Mouse (Mus musculus) CH12.LX (cell line): ENCODE measurements around the gene Dnaja3. TPM values are rescaled to one million over a fixed set of nuclear protein-coding genes. Genes with fewer than 3 reads are reported as not detected.

Experiments
- DNase-seq: peaks from one replicate; pipeline ENCODE4 v3.0.0-alpha.2; 2013; ENCODE audit errors: extremely low read depth
- H3K27ac ChIP-seq: 2 replicates; pipeline ENCODE4 v1.5.1; 2012; ENCODE audit warnings: low read depth, mild to moderate bottlenecking, control low read depth, moderate library complexity; ENCODE audit not compliant: insufficient read depth
- H3K27me3 ChIP-seq: replicated peaks from 2 replicates; pipeline ENCODE3; 2012; ENCODE audit warnings: inconsistent platforms
- H3K36me3 ChIP-seq, 2 experiments: replicated peaks in 1 of 2; 2 replicates each; pipeline versions ENCODE3 to v1.6.1; 2012; ENCODE audit warnings: inconsistent platforms in 1 of 2, low read length in 1 of 2, mild to moderate bottlenecking in 1 of 2, mixed read lengths in 1 of 2, moderate library complexity in 1 of 2; ENCODE audit not compliant: control insufficient read depth in 1 of 2, insufficient read depth in 1 of 2
- H3K4me1 ChIP-seq, 2 experiments: 2 replicates each; pipeline ENCODE4 v1.6.1; 2012; ENCODE audit warnings: inconsistent platforms in 1 of 2, moderate library complexity in 1 of 2; ENCODE audit not compliant: insufficient read depth in 2 of 2, control insufficient read depth in 1 of 2
- H3K4me2 ChIP-seq: 2 replicates; pipeline ENCODE4 v1.6.1; 2012; ENCODE audit warnings: low read depth, mild to moderate bottlenecking, control low read depth; ENCODE audit not compliant: poor library complexity, insufficient read depth, severe bottlenecking
- H3K4me3 ChIP-seq, 3 experiments: fragments of 150-350 bp in 1 of 3; sonication (generic) in 1 of 3; replicated peaks in 1 of 3; 2 replicates each; pipeline versions ENCODE3 to v1.5.1; 2011 to 2012; ENCODE audit warnings: low read depth in 2 of 3, low read length in 2 of 3, mild to moderate bottlenecking in 2 of 3, moderate library complexity in 2 of 3, control low read depth in 1 of 3, improper control_type of control experiment in 1 of 3, inconsistent platforms in 1 of 3, mixed read lengths in 1 of 3; ENCODE audit not compliant: poor library complexity in 1 of 3
- H3K79me2 ChIP-seq: replicated peaks from 2 replicates; pipeline ENCODE4 v1.6.1; 2012; ENCODE audit warnings: mild to moderate bottlenecking, moderate library complexity; ENCODE audit not compliant: control insufficient read depth, poor library complexity, insufficient read depth, severe bottlenecking; ENCODE audit errors: extremely low read depth
- H3K9ac ChIP-seq: 2 replicates; pipeline ENCODE4 v1.6.1; 2012; ENCODE audit warnings: low read depth, mild to moderate bottlenecking, control low read depth, moderate library complexity; ENCODE audit not compliant: insufficient read depth
- H3K9me3 ChIP-seq: replicated peaks from 2 replicates; pipeline ENCODE3; 2012; ENCODE audit warnings: low read length, inconsistent platforms, mixed read lengths
- BHLHE40 ChIP-seq: IDR thresholded peaks from 2 replicates; pipeline ENCODE4 v1.6.1; 2011; ENCODE audit warnings: mild to moderate bottlenecking, low read depth, low read length, improper control_type of control experiment
- CHD2 ChIP-seq: IDR thresholded peaks from 2 replicates; pipeline ENCODE4 v1.6.1; 2011; ENCODE audit warnings: low read length, improper control_type of control experiment
- CTCF ChIP-seq, 2 experiments: IDR thresholded peaks in 1 of 2; conservative IDR thresholded peaks in 1 of 2; 2 replicates each; pipeline ENCODE4 v1.5.1; 2011 to 2012; ENCODE audit warnings: low read depth in 2 of 2, low read length in 2 of 2, improper control_type of control experiment in 1 of 2, inconsistent platforms in 1 of 2, mild to moderate bottlenecking in 1 of 2, moderate library complexity in 1 of 2
- E2F4 ChIP-seq: IDR thresholded peaks from 2 replicates; pipeline ENCODE4 v1.6.1; 2011; ENCODE audit warnings: low read depth, low read length, improper control_type of control experiment; ENCODE audit not compliant: insufficient replicate concordance
- ELF1 ChIP-seq: IDR thresholded peaks from 2 replicates; pipeline ENCODE4 v1.6.1; 2014; ENCODE audit warnings: low read depth, mild to moderate bottlenecking, inconsistent platforms, low read length, improper control_type of control experiment
- EP300 ChIP-seq: IDR thresholded peaks from 2 replicates; pipeline ENCODE4 v1.6.1; 2011; ENCODE audit warnings: low read length, improper control_type of control experiment
- HCFC1 ChIP-seq: IDR thresholded peaks from 2 replicates; pipeline ENCODE4 v1.6.1; 2012; ENCODE audit warnings: low read depth, mild to moderate bottlenecking, inconsistent platforms, low read length, improper control_type of control experiment
- JUN ChIP-seq: IDR thresholded peaks from 2 replicates; pipeline ENCODE4 v1.6.1; 2011; ENCODE audit warnings: low read depth, mild to moderate bottlenecking, low read length, improper control_type of control experiment, moderate library complexity; ENCODE audit not compliant: insufficient read depth
- JUND ChIP-seq: conservative IDR thresholded peaks from 2 replicates; pipeline ENCODE4 v1.6.1; 2011; ENCODE audit warnings: low read depth, low read length, improper control_type of control experiment
- KAT2A ChIP-seq: IDR thresholded peaks from 2 replicates; pipeline ENCODE4 v1.6.1; 2012; ENCODE audit warnings: low read length, improper control_type of control experiment, inconsistent platforms; ENCODE audit not compliant: insufficient replicate concordance
- MAFK ChIP-seq: IDR thresholded peaks from 2 replicates; pipeline ENCODE4 v1.6.1; 2011; ENCODE audit warnings: low read length, improper control_type of control experiment; ENCODE audit not compliant: insufficient replicate concordance
- MAX ChIP-seq: IDR thresholded peaks from 2 replicates; pipeline ENCODE4 v1.6.1; 2011; ENCODE audit warnings: low read length, improper control_type of control experiment
- MAZ ChIP-seq: IDR thresholded peaks from 2 replicates; pipeline ENCODE4 v1.6.1; 2012; ENCODE audit warnings: low read depth, mild to moderate bottlenecking, inconsistent platforms, low read length, improper control_type of control experiment, moderate library complexity
- MEF2A ChIP-seq: IDR thresholded peaks from 2 replicates; pipeline ENCODE4 v1.6.1; 2014; ENCODE audit warnings: low read depth, mild to moderate bottlenecking, inconsistent platforms, low read length, improper control_type of control experiment, borderline replicate concordance
- MYC ChIP-seq: IDR thresholded peaks from 2 replicates; pipeline ENCODE4 v1.6.1; 2011; ENCODE audit warnings: low read depth, mild to moderate bottlenecking, improper control_type of control experiment, low read length
- NELFE ChIP-seq: IDR thresholded peaks from 2 replicates; pipeline ENCODE4 v1.6.1; 2011; ENCODE audit warnings: low read depth, low read length, improper control_type of control experiment
- NRF1 ChIP-seq: IDR thresholded peaks from 2 replicates; pipeline ENCODE4 v1.6.1; 2014; ENCODE audit warnings: low read depth, mild to moderate bottlenecking, inconsistent platforms, low read length, improper control_type of control experiment, moderate library complexity
- PAX5 ChIP-seq: IDR thresholded peaks from 2 replicates; pipeline ENCODE4 v1.6.1; 2012; ENCODE audit warnings: low read length, inconsistent platforms, mixed read lengths
- POLR2A ChIP-seq: IDR thresholded peaks from 2 replicates; pipeline ENCODE4 v1.6.1; 2011; ENCODE audit warnings: low read depth, mild to moderate bottlenecking, improper control_type of control experiment, low read length
- RAD21 ChIP-seq: IDR thresholded peaks from 2 replicates; pipeline ENCODE4 v1.6.1; 2011; ENCODE audit warnings: low read depth, mild to moderate bottlenecking, low read length, improper control_type of control experiment, moderate library complexity
- RCOR1 ChIP-seq: conservative IDR thresholded peaks from 2 replicates; pipeline ENCODE4 v1.6.1; 2012; ENCODE audit warnings: low read depth, mild to moderate bottlenecking, inconsistent platforms, low read length, improper control_type of control experiment
- SMC3 ChIP-seq: IDR thresholded peaks from 2 replicates; pipeline ENCODE4 v1.6.1; 2011; ENCODE audit warnings: low read depth, low read length, improper control_type of control experiment
- TBP ChIP-seq: conservative IDR thresholded peaks from 2 replicates; pipeline ENCODE4 v1.6.1; 2011; ENCODE audit warnings: low read depth, low read length, improper control_type of control experiment
- TCF12 ChIP-seq: IDR thresholded peaks from 2 replicates; pipeline ENCODE4 v1.6.1; 2014; ENCODE audit warnings: low read depth, mild to moderate bottlenecking, inconsistent platforms, low read length, improper control_type of control experiment
- USF1 ChIP-seq: IDR thresholded peaks from 2 replicates; pipeline ENCODE4 v1.6.1; 2014; ENCODE audit warnings: low read depth, mild to moderate bottlenecking, inconsistent platforms, low read length, improper control_type of control experiment
- USF2 ChIP-seq: conservative IDR thresholded peaks from 2 replicates; pipeline ENCODE4 v1.6.1; 2011; ENCODE audit warnings: low read depth, low read length, improper control_type of control experiment
- ZC3H11A ChIP-seq: IDR thresholded peaks from 2 replicates; pipeline ENCODE4 v1.6.1; 2012; ENCODE audit warnings: low read depth, mild to moderate bottlenecking, inconsistent platforms, low read length, improper control_type of control experiment
- dilution Hi-C: fragments of 300-500 bp; cut with MboI; formaldehyde crosslinking; loops from 2 replicates; pipeline ENCODE4 v1.14.3; 2020; ENCODE audit warnings: low sequenced_read_pairs; ENCODE audit not compliant: extremely low pct_unique_long_range_greater_than_20kb, extremely low pct_ligation_motif_present
- in situ Hi-C: fragments of 300-500 bp; cut with MboI; formaldehyde crosslinking; loops from 3 replicates; pipeline ENCODE4 v1.14.3; 2019; ENCODE audit warnings: low sequenced_read_pairs, low pct_ligation_motif_present, low pct_unique_long_range_greater_than_20kb, mixed read lengths
- polyA plus RNA-seq: library from polyadenylated mRNA; unstranded; fragments of >175 nt; gene quantifications from 2 replicates; pipeline ENCODE4 v1.2.1, GENCODE M21; 2012; ENCODE audit warnings: low read depth; ENCODE audit not compliant: insufficient read length
- total RNA-seq, 2 experiments: library from RNA; depleted of rRNA; stranded (reverse); fragments of 300-350 nt in 1 of 2; fragments of >200 nt in 1 of 2; gene quantifications; 2 replicates each; pipeline ENCODE4 v1.2.3; 2012 to 2014

The Dnaja3 gene
- total and polyA plus RNA-seq, 3 experiments: 56.6 to 85.3 (median 80.4) TPM

GRCm38 (mm10) chr16:4628898-4629419 lies 10.8 kb upstream of the Dnaja3 start:
- in situ Hi-C loops (loop anchor here (25.0 kb wide), 1 partner anchor 508 kb away; the partner anchor contains the start of genes Ppl and Sec14l5), dilution Hi-C loops (no loop called here)
- H3K36me3 ChIP-seq: peaks cover 66 to 83% of the 10 kb centered on the region in 2 experiments
- no peaks in the 10 kb centered on the region for H3K9me3 ChIP-seq
- TF ChIP-seq MEF2A (no peak), MAX (no peak), SMC3 (no peak), NELFE (no peak), CHD2 (no peak), NRF1 (no peak), MAFK (no peak), KAT2A (no peak), USF2 (no peak), USF1 (no peak), MYC (no peak), MAZ (no peak), TBP (no peak), BHLHE40 (no peak), ZC3H11A (no peak), JUN (no peak), JUND (no peak), RCOR1 (no peak)
- H3K4me2 ChIP-seq: no peak overlapping the region
- H3K27ac ChIP-seq: no peak overlapping the region
- DNase-seq: no peak
- no peaks in the 10 kb centered on the region for H3K27me3 ChIP-seq
- no peak overlapping the region for H3K9ac ChIP-seq
- H3K4me3 ChIP-seq: no peak overlapping the region
- H3K4me1 ChIP-seq: peaks cover 3 to 33% of the 10 kb centered on the region in 2 experiments; a peak in 2 of 4 replicates
- peaks cover 5% of the 10 kb centered on the region for H3K79me2 ChIP-seq

DNA sequence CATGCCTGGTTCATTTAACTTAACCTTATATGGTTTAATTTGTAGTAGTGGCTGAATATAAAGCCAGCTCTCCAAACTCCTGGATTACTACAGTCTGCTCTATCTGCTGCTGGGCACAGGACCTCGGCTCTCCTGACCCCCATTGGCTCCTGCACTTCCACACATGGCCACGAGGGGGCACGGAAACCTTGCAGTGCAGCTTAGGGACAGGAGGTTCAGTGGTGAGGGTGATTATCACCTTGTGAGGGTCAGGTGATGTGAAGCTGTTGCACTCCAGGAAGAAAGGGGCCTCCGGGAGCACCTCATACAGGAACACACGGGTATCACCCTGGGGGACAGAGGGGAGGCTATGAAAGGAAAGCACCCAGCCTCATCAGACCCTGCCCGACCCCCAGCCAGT lies 9.8 kb upstream of the Dnaja3 start:
- DNase-seq: peak; percentile 79
- H3K4me2 ChIP-seq: no peak overlapping the region
- H3K79me2 ChIP-seq: no peaks in the 10 kb centered on the region
- no peaks in the 10 kb centered on the region for H3K27me3 ChIP-seq
- no peak overlapping the region for H3K4me3 ChIP-seq
- peaks cover 3 to 31% of the 10 kb centered on the region in 2 experiments; a peak in 2 of 4 replicates for H3K4me1 ChIP-seq
- H3K27ac ChIP-seq: no peak overlapping the region
- H3K9ac ChIP-seq: no peak overlapping the region
- in situ Hi-C loops (loop anchor here (5.0 to 25.0 kb wide), 2 partner anchors 42 to 507 kb away; partner anchors contain the start of genes Ppl and Sec14l5), dilution Hi-C loops (no loop called here)
- peak; percentile 52; the same call in 1 of the 2 replicates for TF ChIP-seq MAX
- TF ChIP-seq HCFC1: no peak
- peak; percentile 44; the same call in 1 of the 2 replicates for TF ChIP-seq NELFE
- TF ChIP-seq TCF12: no peak
- TF ChIP-seq MEF2A: peak; percentile 44; the same call in 1 of the 2 replicates
- TF ChIP-seq USF1: 0 out of 2 replicates have a peak, but pooled peaks have one; percentile 14
- no peak for TF ChIP-seq EP300
- 0 out of 2 replicates have a peak, but pooled peaks have one; percentile 67 for TF ChIP-seq MAZ
- peak; percentile 71 for TF ChIP-seq ZC3H11A
- no peak for TF ChIP-seq ELF1
- TF ChIP-seq CTCF (conservative IDR thresholded peaks at IDR 0.05 in 1 of 2, IDR thresholded peaks at IDR 0.05 in 1 of 2; ENCODE audit: low read depth in 2 of 2, low read length in 2 of 2): peak; percentile 98 to 99
- TF ChIP-seq RAD21: peak; percentile 94
- 0 out of 2 replicates have a peak, but pooled peaks have one; percentile 19 for TF ChIP-seq POLR2A
- TF ChIP-seq SMC3: peak; percentile 99
- TF ChIP-seq E2F4: no peak
- TF ChIP-seq CHD2: no peak
- TF ChIP-seq MYC: no peak
- 0 out of 2 replicates have a peak, but pooled peaks have one; percentile 21 for TF ChIP-seq NRF1
- no peak for TF ChIP-seq RCOR1
- no peak for TF ChIP-seq PAX5
- TF ChIP-seq BHLHE40: peak; percentile 62
- H3K9me3 ChIP-seq: no peaks in the 10 kb centered on the region
- peaks cover 75 to 93% of the 10 kb centered on the region in 2 experiments for H3K36me3 ChIP-seq
